Mouse (Mus musculus) ovary, postnatal 14 days (tissue): ENCODE results near the gene B4galt4.
"Not testable (repeated sequence)": the region's sequence is repeated elsewhere in the genome, so short reads cannot be mapped to it uniquely, and the experiment has no call there.

Source experiments
- DNase-seq: peaks from one replicate; pipeline ENCODE4 v3.0.0; 2022; ENCODE audit warnings: low spot score

Gene B4galt4

DNA sequence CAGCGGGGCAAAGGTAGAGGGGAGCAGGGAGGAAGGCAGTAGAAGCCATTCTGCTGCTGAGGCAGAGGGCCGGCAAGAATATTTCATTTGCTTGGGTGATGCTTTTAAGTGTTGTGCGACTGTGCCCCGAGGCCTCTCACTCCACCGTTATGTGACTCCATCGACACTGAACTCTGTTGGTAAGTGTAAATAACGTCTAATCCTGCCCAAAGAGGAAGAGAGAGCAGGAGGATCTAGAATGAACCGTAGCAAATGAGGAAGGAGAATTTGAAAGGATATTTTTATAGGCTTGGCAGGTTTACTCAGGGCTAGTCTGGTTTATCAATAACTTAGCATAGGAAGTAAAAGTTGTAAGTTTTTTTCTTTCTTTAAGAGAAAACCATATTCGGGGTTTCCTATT is 27.5 kb downstream of the B4galt4 start:
- no peak for DNase-seq

DNA sequence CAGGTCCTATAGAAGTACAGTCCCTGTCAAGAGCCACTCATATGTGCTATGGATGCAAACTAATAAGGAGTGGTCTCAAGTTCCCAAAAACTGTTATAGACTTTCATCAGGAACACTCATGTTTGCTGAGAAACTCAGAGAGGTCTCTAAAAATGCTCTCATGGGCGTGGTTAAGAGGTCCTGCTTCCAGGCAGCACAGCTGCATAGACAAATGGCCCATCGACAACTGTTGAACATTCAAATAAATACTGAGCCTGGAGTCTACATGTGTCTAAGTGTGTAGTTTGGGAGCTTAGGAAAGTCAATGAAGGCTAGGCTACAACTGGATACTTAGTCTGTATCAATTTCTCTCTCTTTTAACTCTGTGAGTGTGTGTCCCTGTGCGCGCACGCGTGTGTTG is 29.1 kb downstream of the B4galt4 start:
- DNase-seq, result no peak

DNA sequence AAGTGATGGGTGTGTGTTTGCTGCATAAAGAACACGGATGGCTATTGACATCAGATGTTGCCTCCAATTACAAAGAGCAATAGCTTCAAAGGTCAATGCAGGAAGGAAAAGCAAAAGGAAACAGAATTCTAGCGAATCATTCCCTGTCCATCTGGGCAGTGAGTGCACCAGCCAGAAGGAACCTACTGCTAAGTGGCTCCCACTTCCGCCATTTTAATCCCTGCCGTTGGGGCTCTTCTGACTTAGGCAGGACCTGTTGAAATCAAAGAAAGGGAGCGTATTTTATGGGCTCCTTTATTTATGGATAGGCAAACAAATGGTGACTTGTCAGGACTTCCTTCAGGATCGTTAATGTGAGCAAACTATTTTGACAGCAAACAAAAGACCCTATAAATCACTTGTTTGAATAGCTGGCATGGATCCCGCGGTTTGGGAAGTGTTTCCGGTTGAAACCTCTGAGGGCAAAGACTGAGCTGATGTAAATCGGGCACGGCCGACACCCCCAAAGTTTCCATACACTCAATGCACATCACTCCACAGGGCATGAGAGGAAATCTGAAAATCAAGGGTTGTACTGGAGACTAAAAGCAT is 30.9 kb downstream of the B4galt4 start:
- no peak for DNase-seq

DNA sequence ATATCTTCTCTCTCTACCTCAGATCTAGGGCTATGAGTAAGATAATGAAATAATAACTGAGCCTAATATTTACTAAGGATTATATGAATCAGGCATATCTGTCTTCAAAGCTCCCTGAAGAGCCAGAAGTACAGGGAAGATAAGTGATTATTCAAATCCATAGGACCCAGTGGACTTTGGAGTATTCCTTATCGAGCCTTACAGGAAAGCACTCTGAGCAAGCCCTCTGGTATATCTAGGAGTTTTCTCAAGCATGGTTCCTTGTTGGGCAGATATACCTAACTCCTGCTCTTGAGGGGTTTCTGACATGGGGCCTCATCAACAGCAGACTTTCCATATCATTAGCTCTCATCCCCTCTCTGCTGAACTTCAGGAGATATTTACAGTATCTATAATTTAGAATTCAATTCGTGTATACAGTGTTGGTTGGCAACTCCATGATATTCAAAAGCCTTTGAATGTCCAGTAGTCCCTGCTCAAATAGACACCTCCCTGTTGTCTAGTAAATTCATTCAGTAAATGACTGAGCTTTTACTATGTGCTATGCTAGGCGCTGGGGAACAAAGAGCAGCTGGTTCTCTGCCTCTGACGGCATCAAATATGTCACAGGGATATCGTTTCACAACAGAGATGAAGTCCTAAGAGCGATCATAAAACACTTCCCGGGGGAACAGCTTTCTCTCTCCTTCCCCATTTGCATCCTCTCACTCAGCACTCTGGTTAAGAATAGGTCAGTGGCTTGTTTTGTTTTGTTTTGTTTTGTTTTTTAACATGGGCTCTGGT is 33.1 kb downstream of the B4galt4 start:
- DNase-seq, result no peak

DNA sequence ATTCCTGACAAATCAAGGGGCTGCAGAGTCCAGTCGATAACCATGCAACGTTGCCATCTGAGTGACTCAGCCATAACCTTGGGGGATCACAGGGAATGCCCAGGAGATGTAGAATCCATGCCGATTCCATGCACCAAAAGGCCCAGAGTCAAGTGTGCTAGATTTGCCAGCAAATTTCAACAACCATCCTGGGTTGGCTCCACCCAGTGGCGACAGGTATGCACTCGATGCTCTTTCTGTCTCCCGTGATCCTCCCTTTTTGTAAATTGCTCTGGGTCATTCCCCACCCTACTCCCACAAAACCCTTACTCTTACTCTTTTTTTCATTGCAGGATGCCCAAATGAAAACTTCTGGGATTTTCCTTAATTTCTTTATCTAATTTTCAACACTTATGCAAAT is 34.3 kb downstream of the B4galt4 start:
- DNase-seq, result no peak

DNA sequence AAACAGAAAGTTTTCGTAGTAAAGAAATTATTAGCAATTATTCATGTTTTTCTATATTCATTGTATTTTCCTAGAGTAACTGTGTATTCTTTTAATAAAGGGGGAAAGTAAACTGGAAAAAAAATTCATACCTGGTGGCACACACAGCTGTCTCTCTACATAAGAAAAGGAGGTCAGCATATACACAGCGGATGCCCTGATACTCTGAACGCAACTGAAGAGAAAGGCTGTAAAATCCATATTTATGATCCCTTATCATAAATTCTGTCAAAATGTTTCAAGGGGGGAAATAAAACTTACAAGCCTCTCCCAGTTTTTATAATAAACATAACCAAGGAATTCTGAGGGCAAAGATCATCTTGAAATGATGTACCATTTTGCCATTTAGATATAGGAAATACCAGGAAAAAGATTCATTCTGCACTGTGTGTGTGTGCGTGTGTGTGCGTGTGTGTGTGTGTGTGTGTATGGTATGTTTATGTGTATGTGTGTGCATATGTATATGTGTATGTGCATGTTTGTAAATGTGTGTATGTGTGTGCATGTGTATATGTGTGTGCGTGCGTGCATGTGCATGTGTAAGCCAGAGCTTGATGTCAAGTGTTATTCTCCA is 39.0 kb downstream of the B4galt4 start:
- no peak for DNase-seq

DNA sequence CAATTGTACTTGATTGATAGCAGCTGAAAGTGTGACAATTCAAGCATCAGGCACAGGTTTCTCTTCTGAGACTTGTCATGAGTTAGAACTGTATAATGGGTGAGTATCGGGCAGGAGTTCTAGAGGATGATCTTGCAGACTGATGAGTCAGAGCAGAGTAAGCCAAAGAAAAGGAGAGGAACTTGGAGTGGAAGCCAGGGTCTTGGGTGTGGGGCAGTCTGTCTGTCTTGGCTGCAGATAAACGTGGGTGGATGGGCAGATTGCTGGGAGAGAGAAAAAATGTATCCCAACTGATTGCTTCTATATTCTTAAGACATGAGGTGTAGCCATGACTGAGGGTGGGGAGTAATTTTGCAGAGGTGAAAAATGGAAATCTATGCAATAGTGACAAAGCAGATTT is 39.9 kb downstream of the B4galt4 start:
- no peak for DNase-seq

DNA sequence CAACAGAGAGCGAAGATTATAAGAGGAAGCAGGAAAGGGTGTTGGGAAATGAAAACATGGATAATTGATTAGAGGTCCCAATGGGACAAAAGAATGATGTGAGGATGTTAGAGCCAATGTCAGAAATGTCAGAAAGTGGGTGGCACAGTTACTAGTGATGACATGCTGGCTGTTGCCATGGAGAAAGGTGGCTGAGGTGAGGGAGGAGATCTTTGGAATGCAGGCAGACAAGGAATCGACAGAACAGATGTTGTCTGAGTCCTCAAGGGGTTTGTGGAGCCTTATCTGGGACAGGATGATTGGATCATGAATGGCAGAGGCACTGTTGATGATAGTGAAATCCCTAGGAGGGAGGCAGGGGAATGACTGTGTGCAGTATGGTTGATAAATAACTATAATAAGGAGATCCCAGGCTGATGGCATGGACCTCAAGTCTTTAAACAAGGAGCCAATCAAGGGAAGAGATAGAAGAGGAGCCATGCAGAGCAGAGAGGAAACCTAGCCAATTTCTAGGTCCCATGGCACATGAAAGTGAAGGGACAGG is 40.5 kb downstream of the B4galt4 start:
- no peak for DNase-seq

DNA sequence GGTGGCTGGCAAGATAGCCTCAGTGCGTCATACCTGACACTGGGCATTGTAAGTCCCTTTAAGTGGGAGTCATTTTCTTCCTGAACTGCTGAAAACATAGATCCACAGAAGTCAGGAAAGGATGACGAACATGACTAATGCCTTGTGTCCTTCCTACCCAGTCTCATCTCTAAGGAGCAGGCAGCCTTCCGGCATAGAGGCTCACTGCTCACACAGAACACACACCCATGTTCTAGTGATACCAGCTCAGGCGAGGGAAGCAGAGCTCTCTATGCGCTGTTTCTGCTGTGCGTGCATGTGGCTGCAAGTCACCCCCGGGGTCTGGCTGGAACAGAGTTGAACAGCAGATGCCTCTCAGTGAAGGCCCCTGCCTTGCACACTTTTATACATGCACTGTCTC is 43.2 kb downstream of the B4galt4 start:
- DNase-seq, result no peak

DNA sequence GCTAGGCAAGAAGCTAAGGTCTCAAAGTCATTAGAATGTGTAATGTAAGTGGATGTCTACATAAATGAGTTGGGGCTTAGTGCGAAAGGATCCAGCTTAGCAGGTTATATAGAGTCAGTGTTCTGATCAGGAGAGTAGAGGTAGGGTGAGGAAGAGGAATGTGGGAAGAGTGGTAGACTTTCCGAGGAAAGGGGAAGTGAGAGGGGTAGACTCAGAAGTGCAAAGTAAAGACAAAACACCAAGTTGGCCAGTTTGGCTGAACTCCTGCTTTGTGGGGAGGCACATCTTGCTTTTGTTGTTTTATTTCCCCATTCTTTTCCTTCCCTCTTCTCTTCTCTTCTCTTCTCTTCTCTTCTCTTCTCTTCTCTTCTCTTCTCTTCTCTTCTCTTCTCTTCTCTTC is 47.0 kb downstream of the B4galt4 start:
- no peak for DNase-seq

DNA sequence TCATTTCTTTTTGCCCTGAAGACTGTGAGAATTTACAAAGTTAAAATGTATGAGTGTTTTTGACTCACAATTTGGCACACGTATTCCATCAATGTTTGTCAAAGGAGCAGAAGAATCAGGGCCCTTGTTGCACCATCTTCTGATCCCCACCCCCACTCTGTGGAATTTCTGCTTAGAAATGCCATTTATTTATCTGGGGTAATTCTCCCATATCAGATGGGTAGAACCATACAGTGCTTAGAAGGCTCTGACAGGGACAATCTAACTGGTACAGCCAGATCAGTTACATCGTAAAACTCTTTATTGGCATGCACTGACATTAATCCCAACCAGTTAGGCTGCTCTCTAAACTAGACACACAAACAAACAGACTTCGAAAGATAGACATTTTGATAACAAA is 47.9 kb downstream of the B4galt4 start:
- DNase-seq, result no peak

DNA sequence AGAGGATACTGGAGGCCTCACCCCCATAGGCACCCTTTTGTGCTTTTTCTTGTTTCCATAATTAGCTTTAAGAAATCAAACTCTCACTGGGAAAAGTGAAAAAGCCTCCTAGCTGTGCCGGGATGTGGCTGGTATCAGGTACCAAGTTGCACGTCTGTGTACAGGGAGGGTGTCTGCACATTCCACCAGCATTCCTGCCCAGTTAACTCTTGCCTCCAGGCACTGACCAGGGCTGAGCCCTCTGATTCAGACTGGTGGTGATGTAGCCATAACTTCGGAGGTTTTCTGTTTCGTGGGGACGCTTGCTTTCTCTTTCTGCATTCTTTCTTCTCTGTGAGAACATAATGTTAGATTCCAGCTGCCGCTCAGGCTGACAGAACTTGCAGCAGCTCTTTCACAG is 51.1 kb downstream of the B4galt4 start:
- no peak for DNase-seq

DNA sequence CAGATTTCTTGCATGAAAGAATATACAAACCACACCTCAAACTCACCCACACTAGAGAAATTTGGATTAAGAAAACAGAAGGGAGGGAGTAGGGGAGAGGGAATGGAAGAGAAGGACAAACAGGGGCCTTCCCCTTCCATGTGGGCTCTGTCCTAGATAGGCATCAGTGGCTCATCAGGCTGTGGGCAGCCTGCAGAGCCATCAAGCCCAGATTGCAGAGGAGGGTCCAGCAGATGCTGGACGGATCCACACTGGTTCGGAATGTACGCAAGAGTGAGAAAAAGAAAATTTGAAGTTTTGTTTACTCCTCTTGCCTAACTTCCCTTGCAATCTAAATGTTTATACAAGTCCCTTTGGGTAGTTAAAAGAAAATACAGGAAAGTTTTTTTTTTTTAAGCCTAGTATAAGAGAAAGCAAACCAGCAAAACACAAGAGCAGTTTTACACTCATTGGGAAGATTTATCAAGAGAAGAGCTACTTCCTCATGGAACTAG is 56.9 kb downstream of the B4galt4 start:
- no peak for DNase-seq

DNA sequence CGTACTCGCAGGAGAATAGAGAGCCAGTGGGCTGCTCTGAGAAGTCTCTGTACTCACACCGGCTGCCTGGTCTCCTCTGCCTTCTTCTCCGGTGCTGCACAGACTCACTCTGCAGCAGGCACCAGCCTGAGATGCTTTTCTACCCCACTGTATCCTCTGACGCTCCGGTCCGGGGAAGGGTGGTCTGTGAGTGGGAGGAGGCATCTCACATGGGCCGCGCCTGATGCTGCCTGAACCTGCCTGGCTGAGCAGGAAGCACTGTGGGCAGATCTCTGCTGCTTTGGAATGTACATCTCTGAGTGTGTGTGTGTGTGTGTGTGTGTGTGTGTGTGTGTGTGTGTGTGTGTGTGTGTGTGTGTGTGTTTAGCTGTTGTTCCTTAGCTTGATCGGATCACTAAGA is 58.0 kb downstream of the B4galt4 start, which contains the start of gene Upk1b:
Upk1b (minus strand) TSS at position 238 of the 400 bp plus-strand sequence.
- no peak for DNase-seq

DNA sequence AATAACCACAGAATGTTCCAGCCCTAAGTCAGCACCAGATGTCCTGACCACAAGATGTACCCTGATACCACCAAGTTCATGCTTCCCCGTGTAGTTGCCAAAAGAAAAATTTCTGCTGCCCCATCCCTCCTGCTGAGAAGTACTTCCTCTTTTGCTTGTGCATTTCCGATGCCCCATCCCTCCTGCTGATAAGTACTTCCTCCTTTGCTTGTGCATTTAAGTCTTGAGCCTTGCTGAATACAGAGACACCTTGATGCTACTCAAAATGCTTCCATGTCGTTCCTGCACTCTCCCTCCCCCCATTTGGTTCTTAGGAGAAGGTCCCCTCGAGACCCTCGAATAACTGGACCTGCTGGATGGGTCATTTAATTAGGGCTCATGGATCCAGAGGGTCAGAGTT is 65.7 kb downstream of the B4galt4 start:
- not testable (repeated sequence) for DNase-seq

DNA sequence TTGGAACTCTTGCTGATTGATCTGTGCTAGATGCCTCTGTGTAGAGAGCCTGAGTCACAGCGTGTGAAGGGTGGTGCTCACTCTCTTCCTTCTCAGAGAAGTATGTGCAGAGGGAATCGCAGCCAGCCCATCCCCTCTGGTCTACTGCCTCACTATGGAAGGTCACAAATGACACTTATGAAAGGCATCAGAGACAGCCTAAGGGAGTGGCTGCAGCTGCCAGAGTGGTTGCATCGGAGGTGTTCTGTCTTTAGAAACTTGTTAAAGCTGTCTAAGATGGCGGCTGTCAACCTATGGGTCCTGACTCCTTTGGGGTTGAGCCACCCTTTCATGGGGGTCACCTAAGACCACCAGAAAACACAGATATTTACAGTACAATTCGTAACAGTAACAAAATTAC is 68.1 kb downstream of the B4galt4 start:
- no peak for DNase-seq

DNA sequence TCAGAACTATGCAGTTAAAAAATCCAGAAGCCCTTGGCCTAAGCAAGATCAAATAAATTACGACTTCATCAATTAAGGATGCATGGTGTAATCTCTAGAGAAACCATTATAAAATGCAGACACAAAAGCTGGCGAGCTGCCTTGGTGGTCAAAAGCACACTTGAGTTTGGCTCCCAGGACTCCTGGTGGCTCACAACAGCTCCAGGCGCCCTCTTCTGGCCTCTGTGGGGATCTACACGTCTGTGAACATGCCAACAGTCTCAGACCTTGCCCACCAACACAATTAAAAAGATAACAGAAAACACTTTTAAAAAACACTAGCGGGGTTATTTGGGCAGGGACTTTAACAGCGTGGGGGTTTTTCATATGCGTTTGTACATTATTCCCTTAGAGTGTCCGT is 70.5 kb downstream of the B4galt4 start:
- DNase-seq, result peak; percentile 61
